Mouse (Mus musculus) liver, embryonic 14.5 days (tissue): ENCODE measurements around the gene Psmg1. TPM values are rescaled to one million over a fixed set of nuclear protein-coding genes. Genes with fewer than 3 reads are reported as not detected.

Experiments
- ATAC-seq: fragments of 200-750 bp; cut with Nextera tagmentation; 2 replicates; pipeline ENCODE4 v1.8.0; 2017; ENCODE audit warnings: moderate number of reproducible peaks, mild to moderate bottlenecking, moderate library complexity; ENCODE audit not compliant: insufficient read depth
- DNase-seq, 3 experiments: peaks; one replicate each; pipeline ENCODE4 v3.0.0-alpha.2; 2012 to 2013; ENCODE audit warnings: low read depth in 3 of 3, low spot score in 3 of 3
- H3K27ac ChIP-seq: fragments of 300-500 bp; sonication (generic); 2 replicates; pipeline ENCODE4 v1.5.1; 2014; ENCODE audit warnings: moderate library complexity, mild to moderate bottlenecking, control low read depth, inconsistent platforms
- H3K27me3 ChIP-seq: fragments of 300-500 bp; sonication (generic); 2 replicates; pipeline ENCODE4 v1.6.1; 2014; ENCODE audit warnings: mild to moderate bottlenecking, low read length, moderate library complexity; ENCODE audit not compliant: control insufficient read depth, insufficient read depth
- H3K36me3 ChIP-seq: fragments of 300-500 bp; sonication (generic); replicated peaks from 2 replicates; pipeline ENCODE4 v1.6.1; 2014; ENCODE audit warnings: low read depth; ENCODE audit not compliant: control insufficient read depth, insufficient read depth
- H3K4me1 ChIP-seq, 2 experiments: fragments of 200-500 bp in 1 of 2; fragments of 300-500 bp in 1 of 2; sonication (generic) in 1 of 2; replicated peaks; 2 replicates each; pipeline ENCODE4 v1.6.1; 2012 to 2014; ENCODE audit warnings: antibody characterized with exemption in 1 of 2, inconsistent platforms in 1 of 2, low read length in 1 of 2; ENCODE audit not compliant: control insufficient read depth in 2 of 2, insufficient read depth in 2 of 2
- H3K4me2 ChIP-seq: fragments of 300-500 bp; sonication (generic); 2 replicates; pipeline ENCODE4 v1.6.1; 2014; ENCODE audit warnings: low read depth, mild to moderate bottlenecking, control low read depth, moderate library complexity
- H3K4me3 ChIP-seq, 2 experiments: fragments of 200-500 bp in 1 of 2; fragments of 300-500 bp in 1 of 2; sonication (generic) in 1 of 2; 2 replicates each; pipeline ENCODE4 v1.5.1; 2012 to 2014; ENCODE audit warnings: low read depth in 2 of 2, low read length in 2 of 2, mild to moderate bottlenecking in 2 of 2, control low read depth in 1 of 2, inconsistent platforms in 1 of 2, moderate library complexity in 1 of 2; ENCODE audit not compliant: insufficient read depth in 1 of 2
- H3K9ac ChIP-seq: fragments of 300-500 bp; sonication (generic); replicated peaks from 2 replicates; pipeline ENCODE4 v1.6.1; 2014; ENCODE audit warnings: mild to moderate bottlenecking, control low read depth, moderate library complexity
- H3K9me3 ChIP-seq: fragments of 300-500 bp; sonication (generic); 2 replicates; pipeline ENCODE4 v1.6.1; 2016; ENCODE audit warnings: low read length, mixed read lengths; ENCODE audit not compliant: control insufficient read depth
- CTCF ChIP-seq: IDR thresholded peaks from 2 replicates; pipeline ENCODE4 v1.5.1; 2016; ENCODE audit warnings: antibody characterized with exemption, low read depth, control low read depth
- EP300 ChIP-seq: IDR thresholded peaks from 2 replicates; pipeline ENCODE4 v1.6.1; 2016; ENCODE audit warnings: antibody characterized with exemption, low read depth
- WGBS: fragments of 180-500 bp; shearing (Covaris S2); extraction: QIAGEN DNeasy Blood & Tissue Kit; methylation state at CpG from one replicate; pipeline ENCODE4 v1.1.7; 2014; ENCODE audit not compliant: insufficient replicate concordance; 5-methylcytosine and 5-hydroxymethylcytosine counted together
- polyA plus RNA-seq, 2 experiments: library from polyadenylated mRNA; depleted of rRNA in 1 of 2; stranded (reverse) in 1 of 2; unstranded in 1 of 2; fragments of >200 nt; fragmentation: Nextera tagmentation in 1 of 2; extraction: Ambion mirVana in 1 of 2; gene quantifications; 2 replicates each; pipeline versions ENCODE4 v1.2.1 to v1.2.3; 2012 to 2014

Gene Psmg1
- polyA plus RNA-seq, 2 experiments = 28.9 to 43.7 TPM

GRCm38 (mm10) chr16:95951471-95951870, 39.3 kb downstream of the Psmg1 start:
- 68% methylated on average over 2 of the region's 2 CpGs for WGBS
- no peak for TF ChIP-seq CTCF

GRCm38 (mm10) chr16:95945389-95946311, 45.1 kb downstream of the Psmg1 start:
- no peaks in the 10 kb centered on the region for H3K9me3 ChIP-seq
- DNase-seq = peak in 1 of 3 experiments; percentile 36

More at GRCm38 (mm10) chr16:95951471-95951870, 39.3 kb downstream of the Psmg1 start:
- H3K27ac ChIP-seq = no peak overlapping the region
- no peaks in the 10 kb centered on the region for H3K4me1 ChIP-seq
- H3K27me3 ChIP-seq = no peaks in the 10 kb centered on the region
- no peak overlapping the region for H3K4me2 ChIP-seq
- H3K9me3 ChIP-seq = no peaks in the 10 kb centered on the region
- ATAC-seq (no peak), DNase-seq (no peak)
- no peak overlapping the region for H3K9ac ChIP-seq
- no peak overlapping the region for H3K4me3 ChIP-seq
- no peaks in the 10 kb centered on the region for H3K36me3 ChIP-seq

GRCm38 (mm10) chr16:95943186-95943585, 47.6 kb downstream of the Psmg1 start:
- peaks cover 0 to 2% of the 10 kb centered on the region in 2 experiments; a peak in 1 of 4 replicates for H3K4me1 ChIP-seq
- ATAC-seq = no peak
- no peaks in the 10 kb centered on the region for H3K9me3 ChIP-seq
- no peak overlapping the region for H3K9ac ChIP-seq
- no peak overlapping the region for H3K4me3 ChIP-seq
- 72% methylated on average over 6 of the region's 6 CpGs for WGBS
- no peak for DNase-seq
- H3K4me2 ChIP-seq = no peak overlapping the region
- no peaks in the 10 kb centered on the region for H3K36me3 ChIP-seq
- TF ChIP-seq EP300 = no peak
- no peak for TF ChIP-seq CTCF
- H3K27ac ChIP-seq = no peak overlapping the region
- no peaks in the 10 kb centered on the region for H3K27me3 ChIP-seq

More at GRCm38 (mm10) chr16:95945389-95946311, 45.1 kb downstream of the Psmg1 start:
- ATAC-seq = 0 out of 2 replicates have a peak, but pooled peaks have one; percentile 11
- no peak overlapping the region for H3K9ac ChIP-seq
- no peak overlapping the region for H3K27ac ChIP-seq
- TF ChIP-seq EP300 (no peak), CTCF (peak; percentile 84)
- 21% methylated on average over 20 of the region's 20 CpGs for WGBS
- H3K27me3 ChIP-seq = no peaks in the 10 kb centered on the region
- no peak overlapping the region for H3K4me3 ChIP-seq
- no peak overlapping the region for H3K4me2 ChIP-seq
- H3K4me1 ChIP-seq = peaks cover 0 to 2% of the 10 kb centered on the region in 2 experiments; a peak in 1 of 4 replicates
- no peaks in the 10 kb centered on the region for H3K36me3 ChIP-seq

GRCm38 (mm10) chr16:95941575-95941974, 49.2 kb downstream of the Psmg1 start:
- Histone ChIP-seq H3K4me2 (no peak overlapping the region), H3K9ac (no peak overlapping the region), H3K27ac (no peak overlapping the region), H3K36me3 (no peaks in the 10 kb centered on the region), H3K27me3 (no peaks in the 10 kb centered on the region), H3K4me1 (peaks cover 0 to 2% of the 10 kb centered on the region in 2 experiments; a peak in 1 of 4 replicates), H3K4me3 (no peak overlapping the region), H3K9me3 (no peaks in the 10 kb centered on the region)
- TF ChIP-seq EP300 = no peak
- no peak for TF ChIP-seq CTCF
- ATAC-seq (no peak), DNase-seq (no peak)
- WGBS = 64% methylated on average over 5 of the region's 5 CpGs

- DNase-seq = no peak
- ATAC-seq = no peak
- no peak overlapping the region for H3K9ac ChIP-seq
- 20% methylated on average over 6 of the region's 6 CpGs for WGBS
- H3K36me3 ChIP-seq = no peaks in the 10 kb centered on the region
- TF ChIP-seq CTCF (no peak), EP300 (no peak)
- H3K9me3 ChIP-seq = no peaks in the 10 kb centered on the region
- no peak overlapping the region for H3K4me3 ChIP-seq
- H3K27me3 ChIP-seq = no peaks in the 10 kb centered on the region
- no peak overlapping the region for H3K27ac ChIP-seq
- H3K4me2 ChIP-seq = no peak overlapping the region
- H3K4me1 ChIP-seq = peaks cover 0 to 5% of the 10 kb centered on the region in 2 experiments; a peak in 2 of 4 replicates
These were observed 55.2 kb downstream of the Psmg1 start for GRCm38 (mm10) chr16:95935495-95935961.
